Mouse (Mus musculus): Measurements from ENCODE around the gene Med6. TPM values are rescaled to one million over a fixed set of nuclear protein-coding genes. Genes with fewer than 3 reads are reported as not detected.

The Med6 gene
- polyA plus RNA-seq, 1 experiment from 2014 or later = 67.7 TPM

DNA sequence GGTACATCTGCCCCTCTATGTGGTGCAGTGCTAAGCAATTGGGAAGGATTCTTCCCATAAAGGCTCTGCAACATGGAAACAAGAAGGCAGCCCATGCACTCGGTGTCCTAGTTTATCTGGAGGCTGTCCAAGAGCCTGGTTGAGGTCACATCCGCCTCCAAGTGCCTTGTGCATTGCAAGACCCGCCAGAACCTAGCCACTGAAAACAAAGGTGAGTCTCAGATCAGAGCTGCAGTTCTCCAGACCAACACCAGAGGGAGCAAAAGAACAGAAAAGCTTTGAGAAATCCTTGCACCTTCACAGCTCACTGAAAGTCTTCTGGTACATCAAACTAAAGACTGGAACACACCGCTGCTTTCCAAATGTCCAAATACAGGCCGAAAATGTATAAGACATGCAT is 24.5 kb upstream of the Med6 start:
- no peaks in the 10 kb centered on the region for H3K9me3 ChIP-seq
- ATAC-seq = no peak
- H3K4me3 ChIP-seq (replicated peaks) = no peak overlapping the region
- no peaks in the 10 kb centered on the region for H3K4me1 ChIP-seq (replicated peaks)
- H3K9ac ChIP-seq = no peak overlapping the region
- H3K4me2 ChIP-seq (replicated peaks) = no peak overlapping the region
- H3K27me3 ChIP-seq (replicated peaks) = no peaks in the 10 kb centered on the region
- WGBS = 16% methylated on average over 5 of the region's 5 CpGs
- no peak overlapping the region for H3K27ac ChIP-seq
- H3K36me3 ChIP-seq = no peaks in the 10 kb centered on the region

DNA sequence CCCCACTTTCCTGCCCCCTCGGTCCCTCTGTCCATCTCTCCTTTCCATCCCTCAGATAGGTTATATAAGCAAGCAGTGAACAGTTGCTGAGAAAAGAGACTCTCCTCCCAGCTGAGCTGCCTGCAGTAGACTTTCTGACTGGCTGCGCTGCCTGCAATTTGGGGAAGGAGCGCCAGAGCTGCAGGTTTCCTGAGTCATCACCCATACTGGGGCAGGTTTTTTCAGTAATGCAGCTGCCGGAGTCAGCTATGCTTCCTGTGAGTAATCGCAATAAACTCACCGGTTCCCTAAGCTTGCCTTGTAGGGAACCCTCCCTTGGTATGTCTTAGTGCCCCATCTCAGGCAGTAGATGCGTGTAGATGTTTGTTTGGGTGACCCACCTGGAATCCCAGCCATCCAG is 22.2 kb upstream of the Med6 start:
- Histone ChIP-seq H3K4me1 (replicated peaks) (no peaks in the 10 kb centered on the region), H3K9ac (no peak overlapping the region), H3K9me3 (no peaks in the 10 kb centered on the region), H3K4me2 (replicated peaks) (no peak overlapping the region), H3K4me3 (replicated peaks) (no peak overlapping the region), H3K27me3 (replicated peaks) (no peaks in the 10 kb centered on the region), H3K36me3 (no peaks in the 10 kb centered on the region), H3K27ac (no peak overlapping the region)
- WGBS = 38% methylated on average over 7 of the region's 7 CpGs
- no peak for ATAC-seq

DNA sequence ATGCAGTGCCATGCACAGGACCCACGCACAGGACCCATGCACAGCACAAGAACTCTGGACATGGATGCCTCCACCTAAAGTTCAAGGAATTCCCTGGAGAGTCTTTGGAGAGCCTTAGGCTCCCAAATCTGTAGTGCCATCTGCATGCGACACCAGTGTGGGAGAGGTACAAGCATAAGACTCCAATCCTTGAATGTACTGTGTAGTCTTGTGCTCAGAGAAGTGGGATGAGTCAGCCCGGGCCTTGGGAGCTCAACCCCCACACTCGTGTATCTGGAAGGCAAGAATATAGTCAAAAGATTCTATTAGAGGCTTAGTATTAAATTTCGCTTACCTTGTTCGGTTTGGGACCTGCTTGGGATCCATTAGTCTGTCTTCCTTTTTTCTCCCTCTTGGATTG is 21.0 kb upstream of the Med6 start:
- no peaks in the 10 kb centered on the region for H3K9me3 ChIP-seq
- H3K4me3 ChIP-seq (replicated peaks) = no peak overlapping the region
- H3K4me2 ChIP-seq (replicated peaks) = no peak overlapping the region
- H3K9ac ChIP-seq = no peak overlapping the region
- no peaks in the 10 kb centered on the region for H3K4me1 ChIP-seq (replicated peaks)
- no peak overlapping the region for H3K27ac ChIP-seq
- no peaks in the 10 kb centered on the region for H3K27me3 ChIP-seq (replicated peaks)
- no peak for ATAC-seq
- 87% methylated on average over 6 of the region's 6 CpGs for WGBS
- H3K36me3 ChIP-seq = no peaks in the 10 kb centered on the region

DNA sequence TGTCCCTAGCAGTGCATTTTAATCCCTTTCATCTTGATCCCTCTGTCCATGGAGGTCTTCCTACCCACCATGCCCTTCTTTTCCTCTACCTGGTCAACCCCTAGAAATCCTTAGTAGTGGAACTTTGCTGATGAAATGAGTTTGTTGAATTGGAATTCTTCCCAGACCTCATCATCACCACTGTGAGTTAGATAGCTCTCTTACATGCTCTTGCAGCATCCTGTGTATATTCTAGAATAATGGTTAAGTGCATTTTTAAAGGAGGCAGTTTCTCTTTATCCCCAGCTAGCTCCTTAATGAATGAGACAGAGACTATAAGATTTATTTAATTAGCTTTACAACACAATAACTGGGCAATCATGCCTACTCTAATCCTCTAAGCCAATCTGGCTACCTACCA is 14.6 kb upstream of the Med6 start:
- no peak overlapping the region for H3K4me3 ChIP-seq (replicated peaks)
- H3K9me3 ChIP-seq = no peaks in the 10 kb centered on the region
- no peaks in the 10 kb centered on the region for H3K36me3 ChIP-seq
- H3K27me3 ChIP-seq (replicated peaks) = no peaks in the 10 kb centered on the region
- H3K27ac ChIP-seq = no peak overlapping the region
- no peaks in the 10 kb centered on the region for H3K4me1 ChIP-seq (replicated peaks)
- no peak overlapping the region for H3K4me2 ChIP-seq (replicated peaks)
- ATAC-seq = no peak
- H3K9ac ChIP-seq = no peak overlapping the region

DNA sequence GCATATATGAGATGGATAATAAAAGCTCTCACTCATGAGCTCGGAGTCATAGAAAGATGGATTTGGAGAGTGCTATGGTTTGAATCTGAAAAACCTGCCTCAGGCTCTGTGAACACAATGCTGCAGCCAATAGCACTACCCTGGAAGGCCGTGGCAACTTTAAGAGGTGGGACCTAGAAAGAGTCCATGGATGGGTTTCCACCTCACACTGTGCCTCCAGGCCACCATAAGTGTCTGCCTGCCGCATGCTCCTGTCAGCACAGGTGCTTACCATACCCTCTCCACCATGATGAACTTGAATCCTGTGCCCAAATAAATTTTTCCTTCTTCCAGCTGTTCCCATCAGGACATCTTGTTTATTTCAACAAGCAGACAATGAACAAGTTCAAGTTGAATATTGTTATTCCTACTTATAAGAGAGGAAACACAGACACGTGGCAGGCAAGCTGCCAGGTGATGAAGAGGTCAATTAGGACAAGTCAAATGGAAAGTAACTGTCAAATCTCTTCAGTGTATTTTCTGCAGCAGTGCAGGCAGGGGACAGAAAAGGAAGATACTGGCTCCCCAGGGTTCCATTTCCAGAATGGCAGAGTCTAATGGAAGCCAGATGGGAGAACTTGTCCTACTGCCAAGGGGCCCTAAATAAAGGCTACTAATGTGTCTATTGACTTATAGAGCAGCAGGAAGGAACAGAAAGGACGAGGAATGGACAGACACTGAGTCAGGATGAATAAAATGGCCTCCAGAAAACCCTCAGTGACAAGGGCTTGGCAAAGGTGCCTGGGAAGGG is 10.4 kb upstream of the Med6 start:
- Histone ChIP-seq H3K9ac (no peak overlapping the region), H3K36me3 (no peaks in the 10 kb centered on the region), H3K27me3 (replicated peaks) (no peaks in the 10 kb centered on the region), H3K4me3 (replicated peaks) (no peak overlapping the region), H3K4me1 (replicated peaks) (no peaks in the 10 kb centered on the region), H3K27ac (no peak overlapping the region), H3K4me2 (replicated peaks) (no peak overlapping the region), H3K9me3 (no peaks in the 10 kb centered on the region)
- 59% methylated on average over 5 of the region's 5 CpGs for WGBS
- ATAC-seq = no peak

DNA sequence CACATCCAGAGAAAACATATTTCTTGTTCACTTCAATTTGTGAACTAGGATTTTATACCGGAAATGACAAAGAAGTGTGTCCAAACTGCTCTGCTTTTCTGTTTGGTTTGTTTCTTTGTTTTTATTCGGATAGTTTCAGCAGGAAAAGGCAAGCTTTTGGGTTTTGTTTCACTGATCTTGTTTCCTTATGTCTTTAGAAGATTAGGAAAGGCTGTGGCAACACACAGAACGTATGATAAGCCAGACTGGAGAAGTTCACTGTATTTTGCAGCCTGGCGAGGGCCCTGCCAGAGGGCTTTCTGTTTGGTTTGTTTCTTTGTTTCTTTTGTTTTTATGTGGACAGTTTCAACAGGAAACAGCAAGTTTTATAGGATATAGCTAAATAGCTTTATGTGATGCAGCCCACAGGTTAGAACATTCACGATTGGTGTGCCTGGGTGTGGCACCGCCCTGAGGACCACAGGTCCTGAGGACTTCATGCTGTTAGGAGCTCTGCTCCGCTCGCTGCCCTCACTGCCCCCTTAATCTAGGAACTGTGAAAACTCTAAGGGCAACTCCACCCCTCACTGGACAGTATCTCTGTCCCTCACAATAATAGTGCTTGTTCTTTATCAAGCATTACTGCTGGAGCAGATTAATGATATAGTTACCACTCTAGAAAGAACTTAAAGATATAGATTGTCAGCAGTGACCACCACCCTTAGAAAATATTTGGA is 1.9 kb upstream of the Med6 start:
- Histone ChIP-seq H3K36me3 (no peaks in the 10 kb centered on the region), H3K27ac (no peak overlapping the region), H3K9me3 (no peaks in the 10 kb centered on the region), H3K4me2 (replicated peaks) (no peak overlapping the region), H3K4me3 (replicated peaks) (no peak overlapping the region), H3K4me1 (replicated peaks) (no peaks in the 10 kb centered on the region), H3K9ac (no peak overlapping the region), H3K27me3 (replicated peaks) (no peaks in the 10 kb centered on the region)
- ATAC-seq = no peak
- 80% methylated on average over 8 of the region's 8 CpGs for WGBS

DNA sequence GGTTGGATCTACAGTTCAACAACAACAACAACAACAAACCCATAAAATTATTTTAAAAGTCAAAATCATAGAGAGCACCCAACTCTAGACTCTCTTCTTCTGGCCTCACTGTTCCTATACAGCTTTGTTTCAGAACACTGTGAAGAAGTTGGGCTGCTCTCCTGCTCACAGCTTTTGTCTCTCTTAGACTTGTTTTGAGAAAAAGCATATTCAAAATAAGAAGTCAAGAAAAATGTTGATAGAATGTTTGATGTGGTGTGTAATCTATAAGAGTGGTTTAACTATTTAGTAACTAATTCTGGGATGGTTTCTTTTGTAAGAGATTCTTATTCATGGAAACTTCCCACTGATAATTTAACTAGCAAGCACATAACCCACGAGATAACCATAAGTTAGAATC is 26.4 kb downstream of the Med6 start, which contains the start of gene Adam21:
Gene Adam21 (minus strand): TSS at position 101 of the 400 bp plus-strand sequence.
- Histone ChIP-seq H3K9ac (no peak within 1 kb of the TSS), H3K27me3 (replicated peaks) (no peaks in the 10 kb centered on the region), H3K36me3 (no peaks in the 10 kb centered on the region; the same call in 1 of the 2 replicates), H3K9me3 (no peaks in the 10 kb centered on the region), H3K4me1 (replicated peaks) (no peaks in the 10 kb centered on the region), H3K4me3 (replicated peaks) (no peak within 1 kb of the TSS), H3K27ac (no peak within 1 kb of the TSS), H3K4me2 (replicated peaks) (no peak within 1 kb of the TSS)
- WGBS = 88% methylated on average over 1 of the region's 1 CpGs
- ATAC-seq = no peak

DNA sequence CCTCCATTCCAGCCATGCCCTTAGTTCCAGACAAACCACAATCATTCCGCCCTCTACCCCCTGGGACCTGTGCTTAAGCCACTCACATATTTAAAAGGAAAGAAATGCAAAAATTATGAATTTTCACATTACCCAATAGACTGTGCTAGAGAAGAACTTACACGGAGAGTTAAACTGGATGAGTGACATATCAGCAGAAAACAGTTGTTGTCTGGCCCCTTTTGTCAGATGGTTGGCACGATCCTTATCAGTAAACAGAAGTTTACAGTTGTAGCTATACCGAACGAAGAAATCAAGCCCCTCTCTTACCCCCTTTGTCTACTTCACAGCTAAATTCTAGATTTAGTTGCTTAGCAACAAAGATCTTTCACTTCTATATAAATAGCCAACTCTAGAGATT is 26.9 kb downstream of the Med6 start:
- 88% methylated on average over 5 of the region's 5 CpGs for WGBS
- Histone ChIP-seq H3K4me2 (replicated peaks) (no peak overlapping the region), H3K9ac (no peak overlapping the region), H3K4me3 (replicated peaks) (no peak overlapping the region), H3K36me3 (no peaks in the 10 kb centered on the region; the same call in 1 of the 2 replicates), H3K27me3 (replicated peaks) (no peaks in the 10 kb centered on the region), H3K27ac (no peak overlapping the region), H3K4me1 (replicated peaks) (no peaks in the 10 kb centered on the region), H3K9me3 (no peaks in the 10 kb centered on the region)
- ATAC-seq = no peak

DNA sequence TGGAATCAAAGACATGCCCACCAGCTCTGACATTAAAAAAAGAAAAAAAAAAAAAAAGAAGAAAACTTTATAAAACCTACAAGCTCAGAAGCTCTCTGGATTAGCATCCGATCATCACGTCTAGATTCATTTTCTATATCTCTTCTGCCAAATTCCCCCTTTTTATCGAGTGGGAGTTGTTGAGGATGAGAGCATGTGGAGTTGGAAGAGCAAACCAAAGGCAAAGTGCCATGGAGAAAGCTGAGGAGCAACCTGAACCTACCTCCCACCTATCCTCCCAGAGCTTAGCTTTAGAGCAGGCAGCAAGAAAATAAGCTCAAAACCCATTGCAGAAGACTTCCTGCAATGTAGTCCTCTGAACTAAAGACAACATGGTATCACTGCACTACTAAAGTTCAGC is 30.6 kb downstream of the Med6 start:
- WGBS = over 99% methylated on average over 3 of the region's 3 CpGs
- no peak for ATAC-seq
- Histone ChIP-seq H3K27ac (no peak overlapping the region), H3K9me3 (no peaks in the 10 kb centered on the region), H3K4me1 (replicated peaks) (no peaks in the 10 kb centered on the region), H3K9ac (no peak overlapping the region), H3K4me3 (replicated peaks) (no peak overlapping the region), H3K27me3 (replicated peaks) (no peaks in the 10 kb centered on the region), H3K4me2 (replicated peaks) (no peak overlapping the region), H3K36me3 (no peaks in the 10 kb centered on the region)

DNA sequence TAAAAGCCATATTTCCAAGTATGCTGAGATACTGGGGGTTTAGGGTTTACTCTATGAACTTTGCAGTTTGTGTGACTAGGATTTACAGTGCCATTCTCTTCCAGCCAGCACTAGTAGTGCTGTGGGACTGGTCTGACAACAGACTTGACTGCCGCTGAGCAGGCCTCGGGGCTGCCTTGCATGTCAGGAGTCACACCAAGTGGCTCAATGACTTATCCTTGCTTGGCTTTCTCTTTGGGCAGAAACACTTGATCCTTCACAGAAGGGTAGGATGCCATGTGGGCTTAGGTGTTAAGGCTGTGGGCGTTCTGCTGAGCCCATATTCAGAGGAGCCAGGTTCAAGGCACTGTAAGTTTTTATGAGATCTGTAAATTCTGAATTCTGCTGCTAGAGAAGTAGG is 45.5 kb downstream of the Med6 start:
- WGBS = 90% methylated on average over 3 of the region's 3 CpGs
- Histone ChIP-seq H3K27me3 (replicated peaks) (no peaks in the 10 kb centered on the region), H3K9me3 (no peaks in the 10 kb centered on the region), H3K4me1 (replicated peaks) (no peaks in the 10 kb centered on the region), H3K4me3 (replicated peaks) (no peak overlapping the region), H3K9ac (no peak overlapping the region), H3K36me3 (no peaks in the 10 kb centered on the region), H3K4me2 (replicated peaks) (no peak overlapping the region), H3K27ac (no peak overlapping the region)
- ATAC-seq = no peak

DNA sequence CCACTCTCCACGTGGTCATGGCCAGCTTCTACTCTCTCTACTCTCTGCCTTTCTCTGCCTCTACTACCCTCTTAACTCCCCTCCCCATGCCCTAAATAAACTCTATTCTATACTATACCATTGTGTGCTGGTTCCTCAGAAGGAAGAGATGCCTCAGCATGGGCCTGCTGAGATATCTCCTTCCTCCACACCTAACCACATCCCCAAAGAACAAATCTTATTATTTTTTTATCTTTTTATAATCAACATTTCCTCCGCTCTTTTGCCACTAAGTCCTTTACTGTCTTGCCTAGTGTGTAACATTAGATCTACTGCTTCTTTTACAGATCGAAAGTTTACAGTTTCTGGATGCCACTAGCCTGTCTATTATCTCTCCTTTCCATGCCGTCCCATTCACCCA is 47.6 kb downstream of the Med6 start:
- H3K27ac ChIP-seq = no peak overlapping the region
- H3K9me3 ChIP-seq = no peaks in the 10 kb centered on the region
- no peak overlapping the region for H3K4me3 ChIP-seq (replicated peaks)
- WGBS = 66% methylated on average over 4 of the region's 4 CpGs
- no peaks in the 10 kb centered on the region for H3K36me3 ChIP-seq
- no peaks in the 10 kb centered on the region for H3K4me1 ChIP-seq (replicated peaks)
- no peaks in the 10 kb centered on the region for H3K27me3 ChIP-seq (replicated peaks)
- no peak for ATAC-seq
- H3K4me2 ChIP-seq (replicated peaks) = no peak overlapping the region
- no peak overlapping the region for H3K9ac ChIP-seq

DNA sequence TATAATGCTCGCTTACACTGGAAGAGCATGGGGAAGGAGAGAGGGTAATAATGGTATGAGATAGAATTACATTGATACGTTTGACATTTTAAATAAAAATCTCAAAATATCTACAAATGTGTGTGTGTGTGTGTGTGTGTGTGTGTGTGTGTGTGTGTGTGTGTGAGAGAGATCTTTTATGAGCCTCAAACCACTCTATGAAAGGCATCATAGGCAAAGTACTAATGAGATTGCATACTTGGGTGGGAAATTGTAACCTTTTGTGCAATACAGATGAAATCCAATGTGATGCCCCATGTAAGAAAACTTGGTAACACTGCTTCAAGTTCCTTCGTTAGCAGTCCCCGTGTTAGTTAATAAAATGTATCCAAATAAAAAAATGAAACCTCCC is 61.8 kb downstream of the Med6 start:
- H3K9ac ChIP-seq = 0 out of 2 replicates have a peak overlapping the region, but pooled peaks have one; percentile 80
- no peaks in the 10 kb centered on the region for H3K27me3 ChIP-seq (replicated peaks)
- no peaks in the 10 kb centered on the region for H3K36me3 ChIP-seq
- H3K9me3 ChIP-seq = no peaks in the 10 kb centered on the region
- H3K4me3 ChIP-seq (replicated peaks) = peak overlapping the region; percentile 82
- WGBS = 40% methylated on average over 4 of the region's 4 CpGs
- peaks cover 3% of the 10 kb centered on the region; the same call in 1 of the 2 replicates for H3K4me1 ChIP-seq (replicated peaks)
- ATAC-seq = peak; percentile 39
- peak overlapping the region; percentile 58 for H3K4me2 ChIP-seq (replicated peaks)
- H3K27ac ChIP-seq = 0 out of 2 replicates have a peak overlapping the region, but pooled peaks have one; percentile 76

Data from intestine, embryonic 15.5 days (tissue).